Mouse (Mus musculus) layer of hippocampus, adult 8-10 months (tissue): ENCODE results near the gene Mrgprb8. TPM values are rescaled to one million over a fixed set of nuclear protein-coding genes. Genes with fewer than 3 reads are reported as not detected.
"Not testable (repeated sequence)": the region's sequence is repeated elsewhere in the genome, so short reads cannot be mapped to it uniquely, and the experiment has no call there.

Source experiments
- DNase-seq, 2 experiments: peaks; one replicate each; pipeline ENCODE4 v3.0.0; 2022; ENCODE audit warnings: low spot score in 2 of 2
- total RNA-seq, 4 experiments: library from RNA; stranded (reverse); gene quantifications; 2 replicates each; pipeline ENCODE4 v1.2.4; 2022

Mrgprb8 gene
- total RNA-seq = not detected

GRCm38 (mm10) chr7:48388226-48388625 lies at the start of gene Mrgprb8:
Gene Mrgprb8, plus strand, starts transcription at chr7:48388526.
- no peak for DNase-seq

DNA sequence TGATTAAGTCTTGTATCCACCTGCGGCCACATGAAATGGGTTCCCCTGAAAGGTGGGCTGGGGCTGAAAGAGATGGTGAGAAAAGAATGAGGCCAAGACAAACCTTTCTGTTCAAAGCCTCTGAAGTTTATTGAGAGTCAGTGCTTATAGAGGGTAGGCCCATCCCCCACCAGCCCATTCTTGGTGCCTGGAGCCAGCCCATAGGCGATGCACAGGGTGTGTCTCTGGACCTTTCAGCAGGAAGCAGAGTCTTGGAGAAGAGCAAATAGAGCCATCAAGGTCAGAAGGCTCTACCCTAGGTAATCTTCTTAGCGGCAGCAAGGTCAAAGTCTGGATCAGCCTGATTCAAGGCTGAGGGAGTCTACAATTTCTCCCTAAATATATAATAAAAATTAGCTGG lies 47.6 kb downstream of the Mrgprb8 start:
- not testable (repeated sequence) for DNase-seq

GRCm38 (mm10) chr7:48436581-48436980 lies 48.3 kb downstream of the Mrgprb8 start:
- no peak for DNase-seq

Other genes with a start within 250 kb of the Mrgprb8 start
- not detected for gene Mrgprb5, start 219.5 kb upstream of the Mrgprb8 start, total RNA-seq
- gene Mrgprb4, start 189.2 kb upstream of the Mrgprb8 start, total RNA-seq = not detected
- not detected for gene Mrgprb1, start 67.8 kb downstream of the Mrgprb8 start, total RNA-seq
- gene Mrgprx2, start 110.8 kb downstream of the Mrgprb8 start, total RNA-seq = not detected
- gene Mrgprb2, start 169.6 kb downstream of the Mrgprb8 start, total RNA-seq = not detected